Mouse (Mus musculus): ENCODE data around the gene Gm36210. TPM values are rescaled to one million over a fixed set of nuclear protein-coding genes. Genes with fewer than 3 reads are reported as not detected.

Gene Gm36210
- polyA plus RNA-seq, 1 experiment from 2014 or later, result 0.35 TPM

DNA sequence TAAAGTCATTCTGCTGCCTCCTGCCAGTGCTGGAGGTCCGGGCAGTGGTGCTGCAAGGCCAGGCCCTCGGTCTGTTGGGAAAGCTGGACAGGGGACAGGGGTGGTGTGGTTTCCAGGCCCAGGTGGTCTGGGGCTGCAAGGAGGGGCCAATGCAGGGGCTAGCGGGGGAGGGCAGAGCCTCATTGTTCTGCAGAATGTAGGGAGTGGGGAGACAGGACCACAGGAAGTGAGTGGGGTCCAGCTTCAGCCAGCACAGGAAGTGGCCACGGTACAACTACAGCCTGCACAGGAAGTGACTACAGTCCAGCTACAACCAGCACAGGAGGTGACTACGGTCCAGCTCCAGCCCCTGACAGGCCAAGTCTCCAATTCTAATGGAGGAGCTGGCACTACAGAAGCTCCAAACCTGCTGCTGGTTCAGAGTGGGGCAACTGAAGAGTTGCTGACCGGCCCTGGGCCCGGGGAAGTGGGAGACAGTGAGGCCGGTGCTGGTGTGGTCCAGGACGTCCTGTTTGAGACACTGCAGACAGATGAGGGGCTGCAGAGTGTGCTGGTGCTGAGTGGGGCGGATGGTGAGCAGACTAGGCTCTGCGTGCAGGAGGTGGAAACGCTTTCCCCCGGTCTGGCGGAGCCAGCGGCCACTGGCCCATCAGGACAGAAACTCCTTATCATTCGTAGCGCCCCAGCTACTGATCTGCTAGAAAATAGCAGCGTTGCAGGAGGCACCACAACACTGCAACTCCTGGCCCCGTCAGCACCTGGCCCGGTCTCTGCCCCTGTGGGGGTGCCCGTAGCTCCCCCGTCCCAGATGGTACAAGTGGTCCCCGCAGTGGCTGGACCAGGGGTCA lies 14.9 kb upstream of the Gm36210 start:
- H3K9me3 ChIP-seq (ENCODE audit: control insufficient read depth, low read length), result no peaks in the 10 kb centered on the region
- WGBS, result 61% methylated on average over 21 of the region's 23 CpGs
- H3K4me3 ChIP-seq (ENCODE audit: low read depth, low read length), result no peak overlapping the region
- peak overlapping the region; percentile 90; the same call in 1 of the 2 replicates for H3K27ac ChIP-seq (replicated peaks; ENCODE audit: low read depth, low read length)
- 0 out of 2 replicates have a peak overlapping the region, but pooled peaks have one; percentile 8 for H3K9ac ChIP-seq (ENCODE audit: low read depth, low read length)
- no peak overlapping the region for H3K4me2 ChIP-seq (ENCODE audit: low read depth, low read length)
- H3K4me1 ChIP-seq (ENCODE audit: control insufficient read depth, insufficient read depth, low read length), result peaks cover 41% of the 10 kb centered on the region
- DNase-seq (ENCODE audit: low spot score) (no peak), ATAC-seq (ENCODE audit: low read depth) (no peak)
- H3K27me3 ChIP-seq (replicated peaks; ENCODE audit: control insufficient read depth, insufficient read depth, low read length), result no peaks in the 10 kb centered on the region
- H3K36me3 ChIP-seq (ENCODE audit: control insufficient read depth, insufficient read depth, low read length), result peaks cover 39% of the 10 kb centered on the region

GRCm38 (mm10) chr7:4920496-4920895 lies 14.2 kb upstream of the Gm36210 start:
- H3K4me1 ChIP-seq (ENCODE audit: control insufficient read depth, insufficient read depth, low read length), result peaks cover 37% of the 10 kb centered on the region
- H3K27me3 ChIP-seq (replicated peaks; ENCODE audit: control insufficient read depth, insufficient read depth, low read length), result no peaks in the 10 kb centered on the region
- no peak for ATAC-seq (ENCODE audit: low read depth)
- H3K4me2 ChIP-seq (ENCODE audit: low read depth, low read length), result no peak overlapping the region
- 89% methylated on average over 19 of the region's 19 CpGs for WGBS
- H3K9me3 ChIP-seq (ENCODE audit: control insufficient read depth, low read length), result no peaks in the 10 kb centered on the region
- peak overlapping the region; percentile 6; the same call in 1 of the 2 replicates for H3K27ac ChIP-seq (replicated peaks; ENCODE audit: low read depth, low read length)
- no peak overlapping the region for H3K4me3 ChIP-seq (ENCODE audit: low read depth, low read length)
- no peak overlapping the region for H3K9ac ChIP-seq (ENCODE audit: low read depth, low read length)
- H3K36me3 ChIP-seq (ENCODE audit: control insufficient read depth, insufficient read depth, low read length), result peaks cover 39% of the 10 kb centered on the region
- no peak for DNase-seq (ENCODE audit: low spot score)

- no peaks in the 10 kb centered on the region for H3K27me3 ChIP-seq (replicated peaks; ENCODE audit: control insufficient read depth, insufficient read depth, low read length)
- H3K4me1 ChIP-seq (ENCODE audit: control insufficient read depth, insufficient read depth, low read length), result peaks cover 32% of the 10 kb centered on the region
- no peak overlapping the region for H3K4me2 ChIP-seq (ENCODE audit: low read depth, low read length)
- no peak for DNase-seq (ENCODE audit: low spot score)
- H3K4me3 ChIP-seq (ENCODE audit: low read depth, low read length), result no peak overlapping the region
- no peak overlapping the region for H3K27ac ChIP-seq (replicated peaks; ENCODE audit: low read depth, low read length)
- H3K9ac ChIP-seq (ENCODE audit: low read depth, low read length), result no peak overlapping the region
- H3K9me3 ChIP-seq (ENCODE audit: control insufficient read depth, low read length), result no peaks in the 10 kb centered on the region
- peaks cover 39% of the 10 kb centered on the region for H3K36me3 ChIP-seq (ENCODE audit: control insufficient read depth, insufficient read depth, low read length)
- no peak for ATAC-seq (ENCODE audit: low read depth)
- 92% methylated on average over 17 of the region's 21 CpGs for WGBS
Observed at GRCm38 (mm10) chr7:4919971-4920370, 13.7 kb upstream of the Gm36210 start.

- Histone ChIP-seq H3K27me3 (replicated peaks; ENCODE audit: control insufficient read depth, insufficient read depth, low read length) (no peaks in the 10 kb centered on the region), H3K9me3 (ENCODE audit: control insufficient read depth, low read length) (no peaks in the 10 kb centered on the region), H3K4me3 (ENCODE audit: low read depth, low read length) (no peak overlapping the region), H3K9ac (ENCODE audit: low read depth, low read length) (no peak overlapping the region), H3K4me2 (ENCODE audit: low read depth, low read length) (no peak overlapping the region), H3K4me1 (ENCODE audit: control insufficient read depth, insufficient read depth, low read length) (peaks cover 28% of the 10 kb centered on the region), H3K27ac (replicated peaks; ENCODE audit: low read depth, low read length) (no peak overlapping the region), H3K36me3 (ENCODE audit: control insufficient read depth, insufficient read depth, low read length) (peaks cover 39% of the 10 kb centered on the region)
- no peak for DNase-seq (ENCODE audit: low spot score)
- 84% methylated on average over 19 of the region's 21 CpGs for WGBS
- ATAC-seq (ENCODE audit: low read depth), result no peak
Observed at GRCm38 (mm10) chr7:4919096-4919495, 12.8 kb upstream of the Gm36210 start.

DNA sequence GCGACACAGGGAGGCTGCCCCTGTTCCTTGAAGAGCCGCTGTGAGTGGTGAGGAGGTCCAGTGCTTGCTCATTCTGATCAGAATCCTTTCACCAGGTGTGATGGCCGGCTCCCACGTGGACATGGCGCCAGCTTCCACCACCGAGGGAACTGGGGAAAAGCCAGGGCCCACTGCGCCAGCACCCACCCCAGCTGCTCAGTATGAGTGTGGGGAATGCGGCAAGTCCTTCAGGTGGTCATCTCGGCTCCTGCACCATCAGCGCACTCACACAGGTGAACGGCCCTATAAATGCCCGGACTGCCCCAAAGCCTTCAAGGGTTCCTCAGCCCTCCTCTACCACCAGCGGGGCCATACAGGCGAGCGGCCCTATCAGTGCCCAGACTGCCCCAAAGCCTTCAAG lies 12.4 kb upstream of the Gm36210 start:
- no peak overlapping the region for H3K27ac ChIP-seq (replicated peaks; ENCODE audit: low read depth, low read length)
- no peak overlapping the region for H3K4me2 ChIP-seq (ENCODE audit: low read depth, low read length)
- no peak overlapping the region for H3K9ac ChIP-seq (ENCODE audit: low read depth, low read length)
- 89% methylated on average over 10 of the region's 15 CpGs for WGBS
- peaks cover 39% of the 10 kb centered on the region for H3K36me3 ChIP-seq (ENCODE audit: control insufficient read depth, insufficient read depth, low read length)
- DNase-seq (ENCODE audit: low spot score) (no peak), ATAC-seq (ENCODE audit: low read depth) (no peak)
- H3K9me3 ChIP-seq (ENCODE audit: control insufficient read depth, low read length), result no peaks in the 10 kb centered on the region
- no peak overlapping the region for H3K4me3 ChIP-seq (ENCODE audit: low read depth, low read length)
- H3K4me1 ChIP-seq (ENCODE audit: control insufficient read depth, insufficient read depth, low read length), result peaks cover 24% of the 10 kb centered on the region
- no peaks in the 10 kb centered on the region for H3K27me3 ChIP-seq (replicated peaks; ENCODE audit: control insufficient read depth, insufficient read depth, low read length)

- WGBS, result 94% methylated on average over 2 of the region's 2 CpGs
- no peak overlapping the region for H3K4me3 ChIP-seq (ENCODE audit: low read depth, low read length)
- ATAC-seq (ENCODE audit: low read depth), result no peak
- H3K9me3 ChIP-seq (ENCODE audit: control insufficient read depth, low read length), result no peaks in the 10 kb centered on the region
- peaks cover 39% of the 10 kb centered on the region for H3K36me3 ChIP-seq (ENCODE audit: control insufficient read depth, insufficient read depth, low read length)
- DNase-seq (ENCODE audit: low spot score), result no peak
- no peaks in the 10 kb centered on the region for H3K27me3 ChIP-seq (replicated peaks; ENCODE audit: control insufficient read depth, insufficient read depth, low read length)
- H3K27ac ChIP-seq (replicated peaks; ENCODE audit: low read depth, low read length), result no peak overlapping the region
- H3K4me1 ChIP-seq (ENCODE audit: control insufficient read depth, insufficient read depth, low read length), result peaks cover 13% of the 10 kb centered on the region
- H3K4me2 ChIP-seq (ENCODE audit: low read depth, low read length), result no peak overlapping the region
- 0 out of 2 replicates have a peak overlapping the region, but pooled peaks have one; percentile 79 for H3K9ac ChIP-seq (ENCODE audit: low read depth, low read length)
Observed at GRCm38 (mm10) chr7:4917494-4917893, 11.2 kb upstream of the Gm36210 start.

DNA sequence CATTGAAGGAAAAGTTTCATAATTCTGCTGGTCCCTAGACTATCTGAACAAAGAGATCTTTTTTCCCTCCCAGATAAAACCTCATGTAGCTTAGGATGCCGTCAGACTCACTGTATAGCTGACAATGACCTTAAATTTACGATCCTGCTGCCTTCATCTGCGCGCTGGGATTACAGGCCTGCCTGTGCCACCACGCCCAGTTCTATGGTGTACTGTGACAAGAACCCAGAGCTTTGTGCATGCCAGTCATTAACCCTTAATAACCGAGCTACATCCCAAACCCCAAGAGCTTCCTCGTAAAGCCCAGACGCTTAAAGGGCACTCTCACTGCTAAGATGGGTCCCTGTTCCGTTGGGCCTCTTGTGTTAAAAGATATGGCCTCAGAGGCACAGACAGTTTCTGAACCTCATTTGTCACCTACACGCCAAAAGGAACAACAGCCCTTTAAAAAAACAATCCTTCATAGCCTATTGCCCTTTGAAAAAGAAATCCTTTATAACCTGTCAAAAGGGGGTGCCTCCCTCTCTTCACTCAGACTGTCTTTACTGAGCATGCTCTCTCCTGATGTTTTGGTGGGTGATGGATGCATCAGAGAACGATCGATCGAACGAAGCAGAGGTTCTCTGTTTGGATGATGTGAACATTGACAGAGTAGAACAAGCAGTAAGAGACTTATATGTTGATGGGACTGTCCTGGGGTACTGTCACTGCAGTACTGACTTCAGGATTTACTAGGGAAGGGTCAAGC lies 9.5 kb upstream of the Gm36210 start:
- ATAC-seq (ENCODE audit: low read depth), result peak; percentile 59
- peak; percentile 70 for DNase-seq (ENCODE audit: low spot score)

DNA sequence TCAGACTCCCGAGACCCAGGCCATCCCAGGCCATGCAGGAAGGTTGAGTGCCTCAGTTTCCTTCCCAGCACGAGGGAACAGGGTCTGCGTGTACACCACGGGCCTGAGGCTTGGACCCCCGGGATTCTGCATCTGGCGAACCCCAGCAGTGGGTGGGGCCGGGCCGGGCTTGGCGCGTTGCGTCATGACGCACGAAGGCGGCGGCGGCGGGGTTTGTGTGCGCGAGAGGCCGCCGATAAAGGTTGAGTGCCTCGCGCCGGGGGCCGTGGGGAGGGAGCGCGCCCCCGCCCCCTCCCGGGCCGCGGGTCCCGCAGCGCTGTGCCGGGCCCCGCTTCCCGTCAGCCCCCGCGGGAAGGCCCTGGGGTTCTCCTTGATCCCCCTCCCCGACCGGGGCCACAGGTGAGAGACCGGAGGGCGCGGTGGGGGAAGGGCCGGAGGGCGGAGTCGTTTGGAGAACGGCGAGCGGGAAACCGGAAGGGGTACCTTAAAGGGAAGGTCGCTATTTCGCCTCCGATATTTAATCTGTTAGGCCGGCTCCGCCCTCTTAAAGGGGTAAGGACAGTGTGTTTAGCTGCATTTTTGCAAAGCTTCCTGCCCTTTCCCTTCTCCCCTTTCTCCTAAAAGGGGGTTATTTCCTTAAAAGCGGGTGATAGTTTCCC lies 8.8 kb upstream of the Gm36210 start, which contains the start of gene Zfp628:
Zfp628 (plus strand) TSS at position 211 of the 659 bp plus-strand sequence.
- Histone ChIP-seq H3K4me1 (ENCODE audit: control insufficient read depth, insufficient read depth, low read length) (peaks cover 11% of the 10 kb centered on the region), H3K4me2 (ENCODE audit: low read depth, low read length) (peak within 1 kb of the TSS; percentile 61), H3K27me3 (replicated peaks; ENCODE audit: control insufficient read depth, insufficient read depth, low read length) (no peaks in the 10 kb centered on the region), H3K4me3 (ENCODE audit: low read depth, low read length) (peak within 1 kb of the TSS; percentile 53), H3K27ac (replicated peaks; ENCODE audit: low read depth, low read length) (peak within 1 kb of the TSS; percentile 96), H3K9ac (ENCODE audit: low read depth, low read length) (peak within 1 kb of the TSS; percentile 79), H3K36me3 (ENCODE audit: control insufficient read depth, insufficient read depth, low read length) (peaks cover 29% of the 10 kb centered on the region), H3K9me3 (ENCODE audit: control insufficient read depth, low read length) (no peaks in the 10 kb centered on the region)
- DNase-seq (ENCODE audit: low spot score), result peak; percentile 96
- under 1% methylated on average over 21 of the region's 56 CpGs for WGBS
- ATAC-seq (ENCODE audit: low read depth), result peak; percentile 91

More for the DNA sequence above, 9.5 kb upstream of the Gm36210 start:
- peak overlapping the region; percentile 53 for H3K4me3 ChIP-seq (ENCODE audit: low read depth, low read length)
- H3K9ac ChIP-seq (ENCODE audit: low read depth, low read length), result peak overlapping the region; percentile 79
- H3K27ac ChIP-seq (replicated peaks; ENCODE audit: low read depth, low read length), result peak overlapping the region; percentile 96
- peaks cover 11% of the 10 kb centered on the region for H3K4me1 ChIP-seq (ENCODE audit: control insufficient read depth, insufficient read depth, low read length)
- H3K9me3 ChIP-seq (ENCODE audit: control insufficient read depth, low read length), result no peaks in the 10 kb centered on the region
- H3K4me2 ChIP-seq (ENCODE audit: low read depth, low read length), result peak overlapping the region; percentile 61
- peaks cover 36% of the 10 kb centered on the region for H3K36me3 ChIP-seq (ENCODE audit: control insufficient read depth, insufficient read depth, low read length)
- 16% methylated on average over 14 of the region's 14 CpGs for WGBS
- no peaks in the 10 kb centered on the region for H3K27me3 ChIP-seq (replicated peaks; ENCODE audit: control insufficient read depth, insufficient read depth, low read length)

All from embryonic facial prominence, embryonic 14.5 days (tissue).